Mouse (Mus musculus) heart, postnatal 10 days (tissue): ENCODE measurements around the gene Metrn. TPM values are rescaled to one million over a fixed set of nuclear protein-coding genes. Genes with fewer than 3 reads are reported as not detected.

Experiments used
- DNase-seq, 2 experiments: peaks; one replicate each; pipeline ENCODE4 v3.0.0; 2021
- intact Hi-C: fragments of 180-260 bp; cut with DNase I; formaldehyde crosslinking; loops from one replicate; pipeline ENCODE4 v1.15.1; 2025
- total RNA-seq, 2 experiments: library from RNA; stranded (reverse); gene quantifications; 2 replicates each; pipeline ENCODE4 v1.2.3; 2021

Metrn gene
- total RNA-seq, 2 experiments from 2014 or later = 59.7 to 60.9 TPM

DNA sequence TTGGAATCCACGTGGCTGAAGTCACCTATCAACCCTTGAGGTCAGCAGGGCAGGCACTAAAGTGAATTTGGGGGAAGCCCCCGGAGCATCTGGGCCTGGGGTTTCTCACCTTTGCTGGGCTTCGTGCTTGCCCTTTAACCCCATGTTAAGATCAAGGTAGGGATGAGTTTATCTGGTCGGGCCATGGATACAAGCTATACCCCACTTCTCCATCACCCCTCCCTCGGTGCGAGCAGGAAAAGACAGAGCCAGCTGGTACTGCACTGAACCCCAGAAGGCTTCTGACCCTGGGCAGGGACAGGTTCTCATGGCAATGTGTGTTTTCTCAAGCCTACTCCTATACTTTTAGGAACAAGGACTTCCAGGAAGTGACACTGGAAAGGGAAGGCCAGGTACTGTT is 15.6 kb downstream of the Metrn start:
- intact Hi-C loops = no loop called here
- DNase-seq = no peak

DNA sequence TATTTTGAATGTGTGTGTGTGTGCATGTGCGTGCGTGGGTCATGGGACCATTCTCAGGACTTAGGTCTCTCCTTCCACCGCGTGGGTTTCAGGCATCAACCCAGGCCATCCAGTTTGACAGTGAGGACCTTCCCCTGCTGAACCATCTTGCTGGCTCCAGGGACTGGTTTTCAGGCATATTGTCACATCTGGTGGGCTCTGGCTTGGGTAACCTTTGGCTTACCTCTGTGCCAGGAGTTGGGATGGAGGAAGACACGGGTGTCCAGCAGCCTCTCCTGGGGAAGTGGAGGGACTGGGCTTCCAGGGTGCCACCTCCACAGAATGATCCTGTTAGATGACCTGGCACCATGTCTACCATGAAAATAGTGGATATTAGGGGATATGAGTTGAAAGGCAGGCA is 19.0 kb downstream of the Metrn start:
- intact Hi-C loops = no loop called here
- DNase-seq = no peak

DNA sequence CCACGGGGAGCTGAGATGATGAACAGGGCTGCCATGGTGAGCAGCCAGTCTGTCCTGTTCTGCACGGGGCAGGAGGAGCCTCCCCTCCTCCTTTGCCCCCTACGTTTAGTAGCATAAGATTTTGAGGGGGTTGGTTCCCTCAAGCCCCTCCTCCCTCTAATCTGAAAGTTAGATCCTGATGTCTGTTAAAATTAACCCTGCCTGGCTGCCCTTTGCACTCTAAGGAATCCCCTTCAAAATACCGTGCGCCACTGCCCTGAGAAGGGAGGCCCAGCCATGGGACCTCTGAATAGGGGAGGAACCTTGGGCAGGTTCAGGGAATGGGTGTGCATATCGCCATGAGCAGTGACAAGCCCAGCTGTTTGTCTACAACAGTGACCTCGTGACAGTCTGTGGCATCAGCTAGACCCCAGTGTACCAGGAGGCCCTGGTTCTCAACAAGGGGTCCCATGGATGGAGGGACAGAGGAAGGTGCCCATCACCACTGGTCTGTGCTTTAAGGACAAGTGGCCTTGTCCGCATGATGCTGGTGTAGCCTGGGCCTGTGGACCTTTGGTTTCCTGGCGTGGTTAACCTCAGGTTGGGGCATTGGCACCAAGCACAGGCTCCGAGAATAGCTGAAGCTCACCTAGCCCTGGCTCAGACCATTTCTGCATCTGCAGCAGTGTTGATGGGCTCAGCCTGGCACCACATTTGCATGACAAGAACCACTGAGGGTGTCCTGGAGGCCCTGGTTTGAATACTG is 21.4 kb downstream of the Metrn start:
- DNase-seq = no peak
- intact Hi-C loops = no loop called here

DNA sequence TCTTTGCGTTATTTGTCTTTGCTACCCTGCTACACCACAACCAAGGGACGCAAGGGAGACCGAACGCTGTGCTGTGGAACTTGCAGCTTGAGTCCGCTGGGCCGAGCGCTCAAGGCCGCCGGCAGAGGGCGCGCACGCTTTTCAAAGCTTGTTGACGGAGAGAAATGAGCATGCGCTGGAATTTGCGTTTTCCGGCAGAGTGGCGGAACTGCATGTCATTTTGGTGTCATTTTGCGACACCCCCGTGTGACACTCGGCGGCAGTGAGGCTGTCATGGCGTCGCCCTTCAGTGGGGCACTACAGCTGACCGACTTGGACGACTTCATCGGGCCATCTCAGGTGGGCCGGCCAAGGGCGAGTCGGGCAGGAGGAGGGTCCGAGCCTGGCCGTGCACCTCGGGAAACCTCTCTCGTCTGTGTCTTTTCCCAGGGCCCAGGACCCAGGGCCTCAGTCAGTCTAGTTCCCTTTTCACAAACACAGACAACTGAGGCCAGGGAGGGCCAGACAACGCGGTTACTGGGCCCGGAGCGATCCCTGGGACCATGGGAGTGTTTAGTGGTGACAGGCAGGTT is 23.3 kb downstream of the Metrn start, which contains the start of gene Narfl:
Narfl (plus strand) TSS at position 228 of the 572 bp plus-strand sequence.
- peak; percentile 98 to 99 for DNase-seq
- intact Hi-C loops = loop anchor here (1.0 kb wide), 1 partner anchor 28 kb away; no protein-coding TSS in a partner anchor

DNA sequence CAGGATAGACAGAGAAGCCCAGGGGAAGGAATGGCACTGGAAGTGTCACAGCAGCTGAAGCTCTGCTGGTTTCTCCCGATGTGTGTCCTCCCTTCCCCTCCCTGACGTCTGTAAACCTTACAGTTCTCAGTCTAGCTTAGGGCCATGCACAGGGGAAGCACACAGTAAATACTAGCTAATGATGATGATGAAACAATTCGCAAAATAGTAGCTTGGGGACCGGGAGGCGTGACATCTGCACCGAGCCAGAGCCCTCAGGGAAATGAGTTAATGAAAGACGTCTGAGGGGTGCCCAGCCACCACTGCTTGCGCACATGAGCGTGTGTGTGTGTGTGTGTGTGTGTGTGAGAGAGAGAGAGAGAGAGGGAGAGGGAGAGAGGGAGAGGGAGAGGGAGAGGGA is 27.6 kb downstream of the Metrn start:
- intact Hi-C loops = no loop called here
- no peak for DNase-seq

DNA sequence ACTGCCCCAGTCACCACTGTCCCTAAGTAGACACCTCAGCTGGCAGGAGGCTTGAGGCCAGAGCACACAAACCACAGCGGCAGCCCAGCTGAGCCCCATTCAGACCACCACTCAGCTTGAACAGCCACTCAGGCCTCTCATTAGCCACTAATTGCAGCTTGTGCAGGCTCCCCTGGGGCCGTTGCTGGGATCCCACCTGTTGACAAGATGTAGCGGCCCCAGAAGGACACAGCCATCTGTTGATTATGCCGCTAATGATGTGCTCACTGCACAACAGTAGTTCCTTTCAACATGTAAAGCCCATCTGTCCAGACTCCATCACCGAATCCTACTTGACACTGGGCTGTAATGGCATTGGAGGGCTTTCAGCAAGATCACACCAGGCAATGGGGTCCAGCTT is 31.1 kb downstream of the Metrn start:
- intact Hi-C loops = no loop called here
- no peak for DNase-seq

DNA sequence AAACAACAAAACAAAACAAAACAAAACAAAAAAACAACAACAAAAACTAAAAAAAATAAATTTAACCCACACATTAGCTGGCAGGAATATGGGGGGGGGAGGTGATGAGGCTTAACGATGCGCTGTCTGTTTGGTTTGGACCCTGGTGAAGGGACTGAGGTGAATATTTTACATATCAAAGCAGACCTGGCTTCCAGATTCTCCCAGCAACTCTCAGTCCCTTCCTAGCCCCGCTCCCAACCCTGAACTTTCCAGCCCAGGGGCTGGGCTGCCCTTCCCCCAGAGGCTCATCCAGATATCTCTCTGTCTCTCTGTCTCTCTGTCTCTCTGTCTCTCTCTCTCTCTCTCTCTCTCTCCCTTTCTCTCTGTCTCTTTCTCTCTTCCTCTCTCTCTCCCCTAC is 34.3 kb downstream of the Metrn start:
- intact Hi-C loops = no loop called here

DNA sequence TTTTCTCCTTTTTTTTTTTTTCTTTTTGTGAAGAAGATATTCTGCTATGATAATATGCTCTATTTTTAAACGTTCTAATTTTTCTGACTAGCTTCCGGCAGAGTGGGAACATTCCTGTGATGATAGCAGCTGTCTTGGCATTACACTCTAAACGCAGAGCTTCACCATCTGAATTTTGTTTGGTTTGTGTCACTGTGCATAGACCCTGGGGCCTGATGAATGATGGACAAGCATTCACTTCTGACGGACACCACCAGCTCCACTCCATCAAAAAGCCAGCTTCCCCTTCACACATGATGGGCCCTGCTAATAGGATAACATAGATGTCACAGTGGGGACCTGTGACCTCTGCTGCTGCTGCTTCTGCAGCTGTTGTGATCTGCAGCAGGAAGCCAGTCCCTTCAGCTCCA is 35.4 kb downstream of the Metrn start:
- no peak for DNase-seq
- intact Hi-C loops = no loop called here

More for the DNA sequence above, 34.3 kb downstream of the Metrn start:
- DNase-seq = no peak

DNA sequence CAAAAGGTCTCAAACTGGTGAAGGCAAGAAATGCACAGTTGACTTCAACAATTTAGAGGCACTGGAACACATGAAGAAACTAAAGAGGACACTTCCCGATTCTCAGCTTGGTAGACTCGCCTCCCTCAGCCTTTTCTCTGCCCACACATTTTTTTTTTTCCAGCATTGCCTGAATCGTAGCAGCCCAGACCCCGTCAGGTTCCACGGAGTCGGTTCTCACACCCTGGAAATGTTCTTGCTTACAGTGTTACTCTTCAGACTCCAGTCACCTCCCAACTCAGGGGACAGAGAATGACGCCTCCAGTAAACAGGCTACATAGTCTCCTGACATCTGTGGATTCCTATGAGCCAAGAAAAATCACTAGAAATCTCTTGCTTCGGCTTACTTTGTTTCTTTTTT is 36.8 kb downstream of the Metrn start:
- intact Hi-C loops = no loop called here
- DNase-seq = no peak

DNA sequence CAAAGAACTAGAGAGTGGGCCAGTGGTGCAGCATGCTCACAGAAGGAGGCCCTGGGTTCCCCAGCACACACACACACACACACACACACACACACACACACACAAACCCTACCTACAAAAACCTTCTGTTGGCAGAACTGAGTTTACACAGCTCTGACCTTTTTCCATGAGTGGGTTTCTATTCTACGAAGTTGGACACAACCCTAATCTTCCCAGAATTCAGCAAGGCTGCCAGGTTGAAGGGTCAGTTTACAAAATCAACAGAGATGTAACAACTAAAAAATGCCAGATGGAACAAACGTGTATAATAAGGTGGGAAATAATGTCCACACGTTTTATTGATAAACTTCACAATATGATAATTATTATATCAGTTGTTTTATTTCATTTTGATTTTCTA is 39.2 kb downstream of the Metrn start:
- no peak for DNase-seq
- intact Hi-C loops = no loop called here

DNA sequence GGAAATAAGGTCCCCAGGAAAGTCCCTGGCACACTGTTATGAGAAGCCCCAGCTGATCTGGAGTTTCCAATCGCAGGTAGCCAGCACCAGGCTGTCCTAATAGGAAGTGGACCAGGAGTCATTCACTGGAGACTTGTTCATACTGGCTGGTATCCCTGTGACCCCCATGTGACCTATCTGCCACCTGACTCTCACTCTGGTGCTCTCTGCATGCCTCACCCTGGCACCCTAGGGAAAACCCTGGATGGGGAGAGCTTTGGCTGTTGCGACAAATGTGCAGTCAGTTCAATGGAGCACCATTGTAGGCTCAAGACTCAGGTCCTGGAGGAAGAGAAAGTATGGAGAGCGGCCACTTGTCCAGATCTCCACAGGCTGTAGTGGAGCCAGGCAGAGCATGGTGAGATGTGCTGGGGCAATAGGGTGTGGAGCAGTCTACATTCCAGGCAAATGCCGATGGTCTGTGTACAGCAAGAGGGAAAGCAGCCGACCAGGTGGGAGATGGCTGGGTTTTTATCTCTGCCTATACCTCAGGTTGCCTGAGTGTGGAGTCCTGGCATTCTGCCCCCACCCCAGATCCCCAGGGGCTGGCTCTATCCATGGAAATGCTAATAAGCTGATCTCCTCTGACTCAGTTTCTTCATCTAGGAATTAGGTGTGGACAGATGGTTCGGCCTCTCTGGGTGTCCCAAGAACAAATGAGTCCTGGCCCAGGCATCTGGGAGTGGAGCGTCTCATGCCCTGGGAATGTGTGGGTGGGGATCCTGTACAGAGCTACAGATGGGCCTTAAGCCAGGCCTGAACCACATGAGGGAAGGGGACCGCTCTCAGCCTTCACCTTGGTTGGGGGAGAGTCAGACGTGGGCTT is 40.3 kb downstream of the Metrn start:
- DNase-seq = no peak
- intact Hi-C loops = no loop called here

DNA sequence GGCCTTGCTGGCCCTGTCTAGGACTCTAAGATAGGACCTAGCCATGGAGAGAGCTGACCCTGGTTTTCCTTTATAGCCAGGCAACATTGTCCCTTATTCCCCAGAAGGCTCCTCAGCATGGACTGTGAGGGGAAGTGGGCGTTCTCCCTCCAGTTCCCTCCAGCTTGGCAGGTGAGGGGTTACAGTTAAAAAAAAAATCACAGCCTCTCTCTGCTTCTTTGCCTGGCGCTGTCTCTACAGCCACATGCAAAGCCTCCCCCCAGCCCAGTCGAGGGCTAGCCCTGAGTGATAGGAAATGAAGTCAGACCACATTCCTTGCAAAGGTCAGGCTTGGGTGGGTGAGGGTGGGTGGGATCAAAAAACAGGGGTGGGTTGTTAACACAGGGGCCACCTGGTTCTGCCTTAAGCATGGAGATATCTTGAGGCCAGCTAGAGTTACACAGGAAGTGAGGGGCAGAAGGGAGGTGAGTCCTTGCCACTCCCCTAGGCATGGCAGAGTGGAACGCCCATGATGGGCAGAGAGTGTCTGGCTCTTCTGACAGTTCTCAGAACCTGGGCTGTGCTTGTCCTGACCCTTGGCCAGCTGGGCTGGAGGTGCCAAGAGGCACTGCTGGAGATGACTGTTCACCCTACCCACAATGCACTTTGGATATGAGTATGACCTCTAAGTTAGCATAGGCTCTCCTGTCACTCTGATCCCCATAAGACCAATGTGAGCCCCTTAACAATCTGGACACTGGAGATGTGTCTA is 41.1 kb downstream of the Metrn start:
- intact Hi-C loops = no loop called here
- no peak for DNase-seq

DNA sequence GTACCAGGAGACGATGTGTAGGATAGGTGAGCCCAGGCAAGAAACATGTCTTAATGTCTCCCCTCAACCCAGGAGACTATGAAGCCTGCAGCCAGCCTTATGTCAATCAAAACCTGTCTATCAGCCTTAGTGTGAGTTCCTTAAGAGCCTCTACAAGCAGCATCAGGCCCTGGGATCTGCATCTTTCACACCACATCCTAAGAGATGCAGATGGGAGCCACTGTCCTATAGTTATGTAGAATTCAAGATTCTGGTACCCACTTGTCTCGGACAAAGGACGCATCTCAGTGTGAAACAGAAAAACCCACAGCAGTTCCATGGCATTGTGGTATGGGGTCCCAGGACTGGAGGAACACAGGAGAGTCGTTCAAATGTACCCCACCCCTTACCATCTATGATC is 41.9 kb downstream of the Metrn start:
- intact Hi-C loops = no loop called here
- no peak for DNase-seq

DNA sequence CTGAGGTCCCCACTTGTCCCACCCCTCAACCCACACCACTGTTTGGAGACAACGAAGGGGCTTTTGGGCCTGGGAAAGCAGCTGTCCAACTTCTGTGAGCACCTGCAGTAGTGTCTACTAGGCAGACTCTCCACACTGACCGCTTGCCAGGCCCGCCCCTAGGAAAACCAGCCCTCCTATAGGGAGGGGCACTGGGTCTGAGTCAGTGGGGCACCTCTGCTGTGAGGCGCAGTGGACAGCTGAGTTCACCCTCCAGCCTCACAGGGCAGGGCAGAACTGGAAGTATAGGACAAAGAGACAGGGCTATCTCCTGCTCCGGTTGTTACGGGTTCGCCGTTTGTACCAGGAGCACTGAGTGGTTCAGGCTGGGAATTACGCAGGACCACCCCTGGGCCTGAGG is 42.7 kb downstream of the Metrn start, which contains the start of gene Msln:
Msln (minus strand) TSS at position 138 of the 400 bp plus-strand sequence.
- DNase-seq = no peak
- intact Hi-C loops = no loop called here

DNA sequence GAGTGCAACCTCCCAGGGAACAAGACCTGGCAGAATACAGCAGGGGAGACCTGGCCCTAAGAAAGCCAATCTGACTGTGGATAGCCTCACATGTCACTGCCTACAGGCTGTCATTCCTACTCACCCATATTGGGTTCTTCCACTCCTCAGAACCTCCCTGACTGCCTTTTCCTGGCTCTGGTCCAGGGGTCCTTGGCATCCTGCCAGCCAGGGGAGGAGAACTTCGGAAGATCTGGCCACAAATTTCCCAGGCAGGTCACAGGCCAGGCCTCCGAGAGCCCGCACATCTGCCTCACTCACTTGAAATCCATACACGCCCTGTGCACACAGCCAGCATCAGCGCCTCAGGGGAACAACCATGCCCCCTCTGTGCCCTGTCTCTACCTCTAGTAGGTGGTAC is 45.5 kb downstream of the Metrn start:
- peak; percentile 46 to 67 for DNase-seq
- intact Hi-C loops = no loop called here

DNA sequence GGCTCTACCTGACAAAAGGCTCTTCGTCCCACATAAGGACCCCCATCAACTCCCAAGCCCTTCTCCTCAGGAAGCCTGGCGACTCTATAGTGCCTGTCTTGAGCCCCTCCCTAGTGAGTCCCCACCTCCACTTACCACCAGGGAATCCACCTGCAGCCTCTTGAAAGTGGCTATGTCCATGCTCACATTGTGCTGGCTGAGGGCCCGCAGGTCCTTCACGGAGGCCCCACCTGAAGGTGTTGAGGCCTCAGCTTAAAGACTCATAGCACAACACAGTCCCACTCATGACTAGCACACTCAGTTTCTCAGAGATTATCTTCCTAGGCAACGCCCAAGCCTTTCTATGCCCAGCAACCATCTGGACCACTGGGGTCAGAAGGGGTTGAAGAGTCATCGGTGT is 47.6 kb downstream of the Metrn start:
- intact Hi-C loops = no loop called here

DNA sequence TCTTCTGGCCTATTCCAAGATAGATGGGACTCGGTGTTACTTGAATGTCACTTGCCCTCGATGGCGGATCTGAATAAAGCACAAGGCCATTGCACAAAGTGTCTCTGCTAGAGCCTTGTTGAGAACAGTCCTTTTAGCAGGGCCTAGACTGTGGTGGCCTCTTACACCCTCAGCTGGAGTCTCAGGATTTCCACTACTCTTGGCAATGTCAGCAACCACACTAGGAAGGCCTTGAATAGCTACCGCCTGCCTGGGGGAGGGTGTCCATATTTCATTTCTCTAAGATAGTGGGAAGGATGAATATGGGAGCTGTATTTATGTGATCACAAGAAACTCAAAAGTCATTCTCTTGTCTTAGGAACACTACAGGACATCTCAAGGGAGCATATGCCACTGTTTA is 48.7 kb downstream of the Metrn start:
- intact Hi-C loops = no loop called here
- DNase-seq = no peak

More for the DNA sequence above, 47.6 kb downstream of the Metrn start:
- DNase-seq = no peak

DNA sequence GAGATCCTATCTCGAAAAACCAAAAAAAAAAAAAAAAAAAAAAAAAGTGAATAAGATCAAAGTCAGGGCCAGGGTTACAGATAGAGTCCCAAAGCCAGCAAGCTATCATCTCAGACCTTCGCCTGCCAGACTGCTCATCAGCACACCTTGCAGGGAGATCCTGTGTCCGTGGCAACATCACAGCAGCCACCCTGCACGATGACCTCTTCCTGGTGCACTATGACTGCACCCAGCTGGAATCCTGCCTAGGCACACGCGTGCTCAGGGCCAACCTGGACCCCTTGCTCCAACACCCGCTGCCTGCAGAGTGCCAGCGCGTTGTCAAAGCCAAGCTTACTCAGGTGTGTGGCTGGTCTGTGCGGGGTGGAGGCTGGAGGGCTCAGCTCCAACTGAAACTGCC is 52.6 kb downstream of the Metrn start:
- no peak for DNase-seq
- intact Hi-C loops = no loop called here

DNA sequence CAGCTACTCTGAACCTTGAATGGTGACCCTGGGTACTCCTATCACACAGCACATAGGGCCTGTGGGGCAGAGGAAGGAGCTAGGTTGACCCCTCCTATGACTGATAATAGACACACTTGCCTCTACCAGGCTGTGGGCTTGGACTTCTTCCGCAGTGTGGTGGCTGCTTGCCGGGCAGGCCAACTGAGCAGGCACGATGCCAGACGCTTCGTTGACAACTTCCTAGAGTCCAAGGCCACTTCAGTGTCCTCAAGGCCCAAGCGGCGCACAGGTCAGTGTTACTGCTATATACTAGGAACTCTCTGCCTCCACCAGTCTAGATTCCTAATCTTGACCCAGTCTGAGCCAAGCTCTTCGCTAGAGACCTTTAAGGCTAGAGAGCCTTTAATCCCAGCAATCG is 53.1 kb downstream of the Metrn start:
- DNase-seq = no peak
- intact Hi-C loops = no loop called here
